ENCODE assay signal across 9 mouse cellular contexts in genomic region chr2:153493393-153493731, GRCm38 (mm10). TPM values are rescaled to one million over a fixed set of nuclear protein-coding genes. Genes with fewer than 3 reads are reported as not detected.
DNase-seq lines count a peak whose midpoint lies in the region; ATAC-seq and TF ChIP-seq lines count a peak whose summit lies in the region.
"Had no signal": no experiment of that assay in that cellular context is flagged by ENCODE, and none has a peak within 500 bp of the region (broad histone marks: within the 10 kb centered on the region; RNA-seq: fewer than 3 reads in every experiment).

No protein-coding gene starts in this region.

- in situ Hi-C loops in CH12.LX (cut with MboI; ENCODE audit: low pct_ligation_motif_present, low pct_unique_long_range_greater_than_20kb, low sequenced_read_pairs) = no loop called here

- no peak for DNase-seq in heart, postnatal 4 days
- no peak for DNase-seq in CH12.LX (ENCODE audit: extremely low read depth)
- DNase-seq in forebrain, postnatal 0 days = no peak
- no peak for DNase-seq in liver, postnatal 0 days
- DNase-seq in adrenal gland, adult (ENCODE audit: inconsistent age in 2 of 2, low spot score in 1 of 2) = no peak
- DNase-seq in layer of hippocampus, adult 11-12 months (ENCODE audit: low spot score) = no peak
- no peak for DNase-seq in retina, embryonic 14.5 days (ENCODE audit: low spot score)

- TF ChIP-seq CTCF in CH12.LX (conservative IDR thresholded peaks at IDR 0.05 in 1 of 2, IDR thresholded peaks at IDR 0.05 in 1 of 2; ENCODE audit: low read depth in 2 of 2, low read length in 2 of 2) = no peak
- no peak for TF ChIP-seq CTCF in forebrain, postnatal 0 days (IDR thresholded peaks at IDR 0.05; ENCODE audit: low read depth)
- TF ChIP-seq CTCF in liver, postnatal 0 days (IDR thresholded peaks at IDR 0.05; ENCODE audit: low read depth) = no peak

- TF ChIP-seq POLR2A in CH12.LX (IDR thresholded peaks at IDR 0.05; ENCODE audit: low read depth, low read length) = no peak

- H3K9ac ChIP-seq in heart, embryonic 11.5 days (ENCODE audit: low read depth, low read length) = peak overlapping the region; percentile 75
- H3K9ac ChIP-seq in CH12.LX (ENCODE audit: insufficient read depth, low read depth) = no peak overlapping the region
- peak overlapping the region; percentile 84; the same call in 1 of the 2 replicates for H3K9ac ChIP-seq in forebrain, postnatal 0 days
- peak overlapping the region; percentile 72 for H3K9ac ChIP-seq in liver, postnatal 0 days (replicated peaks)

- no peak for TF ChIP-seq EP300 in CH12.LX (IDR thresholded peaks at IDR 0.05; ENCODE audit: low read length)
- no peak for TF ChIP-seq EP300 in liver, postnatal 0 days (IDR thresholded peaks at IDR 0.05; ENCODE audit: low read depth)

- H3K9me3 ChIP-seq in heart, embryonic 11.5 days (replicated peaks; ENCODE audit: control insufficient read depth, low read length) = no peaks in the 10 kb centered on the region
- H3K9me3 ChIP-seq in CH12.LX (replicated peaks; ENCODE audit: low read length) = no peaks in the 10 kb centered on the region
- no peaks in the 10 kb centered on the region for H3K9me3 ChIP-seq in forebrain, postnatal 0 days (ENCODE audit: low read length)
- H3K9me3 ChIP-seq in liver, postnatal 0 days (ENCODE audit: low read length) = no peaks in the 10 kb centered on the region

- dilution Hi-C loops in CH12.LX (cut with MboI; ENCODE audit: extremely low pct_ligation_motif_present, extremely low pct_unique_long_range_greater_than_20kb, low sequenced_read_pairs) = no loop called here

- peaks cover 54% of the 10 kb centered on the region for H3K4me1 ChIP-seq in heart, embryonic 11.5 days (ENCODE audit: control insufficient read depth, insufficient read depth, low read length)
- H3K4me1 ChIP-seq in CH12.LX (ENCODE audit: control insufficient read depth in 1 of 2, insufficient read depth in 2 of 2) = peaks cover 30 to 50% of the 10 kb centered on the region in 2 experiments
- peaks cover 39% of the 10 kb centered on the region for H3K4me1 ChIP-seq in forebrain, postnatal 0 days (ENCODE audit: insufficient read depth)
- H3K4me1 ChIP-seq in liver, postnatal 0 days (ENCODE audit: insufficient read depth) = peaks cover 71% of the 10 kb centered on the region

- H3K79me2 ChIP-seq in CH12.LX (replicated peaks; ENCODE audit: control insufficient read depth, extremely low read depth, insufficient read depth, poor library complexity, severe bottlenecking) = no peaks in the 10 kb centered on the region

- WGBS in heart, embryonic 11.5 days (ENCODE audit: insufficient replicate concordance) = 33% methylated on average over 2 of the region's 2 CpGs
- 27% methylated on average over 2 of the region's 2 CpGs for WGBS in forebrain, postnatal 0 days
- 11% methylated on average over 2 of the region's 2 CpGs for WGBS in liver, postnatal 0 days (ENCODE audit: insufficient replicate concordance)

- no peak for ATAC-seq in heart, embryonic 11.5 days (replicated peaks; ENCODE audit: insufficient number of reproducible peaks, low FRiP score, low TSS enrichment)
- ATAC-seq in forebrain, postnatal 0 days = no peak
- no peak for ATAC-seq in liver, postnatal 0 days

- peak overlapping the region; percentile 77 for H3K4me2 ChIP-seq in heart, embryonic 11.5 days
- peak overlapping the region; percentile 88 for H3K4me2 ChIP-seq in CH12.LX (ENCODE audit: insufficient read depth, low read depth, poor library complexity, severe bottlenecking)
- H3K4me2 ChIP-seq in forebrain, postnatal 0 days (ENCODE audit: low read depth) = peak overlapping the region; percentile 89
- peak overlapping the region; percentile 94 for H3K4me2 ChIP-seq in liver, postnatal 0 days (ENCODE audit: low read depth, low read length)

- peak overlapping the region; percentile 96 for H3K27ac ChIP-seq in heart, embryonic 11.5 days (ENCODE audit: low read depth, low read length)
- H3K27ac ChIP-seq in CH12.LX (ENCODE audit: insufficient read depth, low read depth) = peak overlapping the region; percentile 63; the same call in 1 of the 2 replicates
- H3K27ac ChIP-seq in forebrain, postnatal 0 days (ENCODE audit: low read depth, low read length) = peak overlapping the region; percentile 94
- peak overlapping the region; percentile 91 for H3K27ac ChIP-seq in liver, postnatal 0 days (ENCODE audit: low read depth)

- 0 out of 2 replicates have a peak, but pooled peaks cover 2% of the 10 kb centered on the region for H3K27me3 ChIP-seq in heart, embryonic 11.5 days (ENCODE audit: control insufficient read depth, insufficient read depth, low read length)
- no peaks in the 10 kb centered on the region for H3K27me3 ChIP-seq in CH12.LX (replicated peaks)
- H3K27me3 ChIP-seq in forebrain, postnatal 0 days (ENCODE audit: insufficient read depth, low read length) = no peaks in the 10 kb centered on the region
- no peaks in the 10 kb centered on the region for H3K27me3 ChIP-seq in liver, postnatal 0 days (ENCODE audit: insufficient read depth, low read length)

- TF ChIP-seq RAD21 in CH12.LX (IDR thresholded peaks at IDR 0.05; ENCODE audit: low read depth, low read length) = no peak

- no peaks in the 10 kb centered on the region for H3K36me3 ChIP-seq in heart, embryonic 11.5 days (ENCODE audit: control insufficient read depth, insufficient read depth, low read length)
- H3K36me3 ChIP-seq in CH12.LX (replicated peaks in 1 of 2; ENCODE audit: control insufficient read depth in 1 of 2, insufficient read depth in 1 of 2, low read length in 1 of 2) = no peaks in the 10 kb centered on the region
- no peaks in the 10 kb centered on the region for H3K36me3 ChIP-seq in forebrain, postnatal 0 days (ENCODE audit: insufficient read depth)
- H3K36me3 ChIP-seq in liver, postnatal 0 days (replicated peaks; ENCODE audit: insufficient read depth, low read length) = no peaks in the 10 kb centered on the region

- peak overlapping the region; percentile 60 for H3K4me3 ChIP-seq in heart, embryonic 11.5 days (ENCODE audit: low read depth, low read length)
- H3K4me3 ChIP-seq in CH12.LX (replicated peaks in 1 of 3; ENCODE audit: low read depth in 2 of 3, low read length in 2 of 3, poor library complexity in 1 of 3) = peak overlapping the region; percentile 8 to 63 (median 46)
- peak overlapping the region; percentile 59 for H3K4me3 ChIP-seq in forebrain, postnatal 0 days (ENCODE audit: low read depth, low read length)
- peak overlapping the region; percentile 75 for H3K4me3 ChIP-seq in liver, postnatal 0 days (ENCODE audit: low read depth, low read length)

TF ChIP-seq in CH12.LX, 34 proteins besides CTCF, POLR2A, EP300 and RAD21:
- no peak for TF ChIP-seq JUND (conservative IDR thresholded peaks at IDR 0.05; ENCODE audit: low read depth, low read length)
- TF ChIP-seq MAZ (IDR thresholded peaks at IDR 0.05; ENCODE audit: low read depth, low read length) = 0 out of 2 replicates have a peak, but pooled peaks have one; percentile 6
- no peak for TF ChIP-seq ZNF384 (IDR thresholded peaks at IDR 0.05; ENCODE audit: low read depth, low read length)
- TF ChIP-seq ETS1 (conservative IDR thresholded peaks at IDR 0.05; ENCODE audit: low read depth, low read length) = no peak
- no peak for TF ChIP-seq MYC (IDR thresholded peaks at IDR 0.05; ENCODE audit: low read depth, low read length)
- peak; percentile 84 for TF ChIP-seq ZKSCAN1 (IDR thresholded peaks at IDR 0.05; ENCODE audit: borderline replicate concordance, low read depth, low read length)
- TF ChIP-seq NRF1 (IDR thresholded peaks at IDR 0.05; ENCODE audit: low read depth, low read length) = no peak
TF ChIP-seq in CH12.LX: peak in this region for 2.

RNA-seq across cellular contexts. Expression of gene 4930404H24Rik, which starts 0.8 kb away (rescaled TPM):
- not detected in 2 replicates for polyA plus RNA-seq in heart, embryonic 11.5 days (2014; fragmentation: Nextera tagmentation; extraction: Ambion mirVana)
- total RNA-seq in heart, postnatal 4 days (2021) = not detected
- total RNA-seq in CH12.LX (2012; rRNA removed) = not detected in 2 replicates
- total RNA-seq in CH12.LX (2014; rRNA removed) = not detected in 2 replicates
- not detected in 2 replicates for polyA plus RNA-seq in CH12.LX (2012; ENCODE audit: insufficient read length, low read depth)
- not detected in 2 replicates for total RNA-seq in forebrain, postnatal 0 days (2014; rRNA removed)
- polyA plus RNA-seq in forebrain, postnatal 0 days (2015; fragmentation: Nextera tagmentation; extraction: Ambion mirVana) = not detected in 2 replicates
- not detected in 2 replicates for polyA plus RNA-seq in liver, postnatal 0 days (2015; fragmentation: Nextera tagmentation; extraction: Ambion mirVana)
- polyA plus RNA-seq: inflammation-experienced regulatory T-cells, adult 6 months had no signal

RNA-seq across cellular contexts. Expression of gene Nol4l, which starts 36.4 kb away (rescaled TPM):
- polyA plus RNA-seq in heart, embryonic 11.5 days (2014; fragmentation: Nextera tagmentation; extraction: Ambion mirVana) = 16.0 and 16.7 TPM in 2 replicates
- total RNA-seq in heart, postnatal 4 days (2021) = 10 to 100 TPM; 12.0 to 13.5 TPM
- total RNA-seq in CH12.LX (2012; rRNA removed) (3.5 and 3.7 TPM in 2 replicates), CH12.LX (2014; rRNA removed) (1.0 and 1.3 TPM in 2 replicates)
- polyA plus RNA-seq in CH12.LX (2012; ENCODE audit: insufficient read length, low read depth) = 1.9 and 3.5 TPM in 2 replicates
- 57.4 and 58.5 TPM in 2 replicates for total RNA-seq in forebrain, postnatal 0 days (2014; rRNA removed)
- 20.5 and 28.0 TPM in 2 replicates for polyA plus RNA-seq in forebrain, postnatal 0 days (2015; fragmentation: Nextera tagmentation; extraction: Ambion mirVana)
- 1.7 and 1.9 TPM in 2 replicates for polyA plus RNA-seq in liver, postnatal 0 days (2015; fragmentation: Nextera tagmentation; extraction: Ambion mirVana)
